Mouse (Mus musculus) embryonic facial prominence, embryonic 15.5 days (tissue): ENCODE measurements at regions not wholly inside any gene's neighbourhood (a gene's known extent, or its start where the extent isn't known, plus 50 kb on each side); places are given as distances from the start of the nearest gene placed in this dataset.
A peak's percentile ranks its signal among the peaks of the same experiment; 100 is the strongest.

Source experiments
- ATAC-seq: fragments of 200-750 bp; cut with Nextera tagmentation; 2 replicates; pipeline ENCODE4 v1.8.0; 2017; ENCODE audit warnings: low read depth, moderate TSS enrichment; ENCODE audit not compliant: insufficient number of reproducible peaks, low FRiP score, low TSS enrichment
- H3K27ac ChIP-seq: fragments of 300-500 bp; sonication (generic); replicated peaks from 2 replicates; pipeline ENCODE4 v1.5.1; 2015; ENCODE audit warnings: mild to moderate bottlenecking, inconsistent platforms
- H3K27me3 ChIP-seq: fragments of 300-500 bp; sonication (generic); 2 replicates; pipeline ENCODE4 v1.6.1; 2015; ENCODE audit warnings: inconsistent platforms
- H3K36me3 ChIP-seq: fragments of 300-500 bp; sonication (generic); 2 replicates; pipeline ENCODE4 v1.6.1; 2015; ENCODE audit warnings: mild to moderate bottlenecking, inconsistent platforms
- H3K4me1 ChIP-seq: fragments of 300-500 bp; sonication (generic); 2 replicates; pipeline ENCODE4 v1.6.1; 2015; ENCODE audit warnings: inconsistent platforms
- H3K4me2 ChIP-seq: fragments of 300-500 bp; sonication (generic); replicated peaks from 2 replicates; pipeline ENCODE4 v1.6.1; 2015; ENCODE audit warnings: mild to moderate bottlenecking, inconsistent platforms
- H3K4me3 ChIP-seq: fragments of 300-500 bp; sonication (generic); replicated peaks from 2 replicates; pipeline ENCODE4 v1.5.1; 2015; ENCODE audit warnings: mild to moderate bottlenecking, inconsistent platforms
- H3K9ac ChIP-seq: fragments of 300-500 bp; sonication (generic); 2 replicates; pipeline ENCODE4 v1.6.1; 2015; ENCODE audit warnings: inconsistent platforms
- H3K9me3 ChIP-seq: fragments of 300-500 bp; sonication (generic); replicated peaks from 2 replicates; pipeline ENCODE4 v1.6.1; 2016; ENCODE audit warnings: inconsistent platforms
- WGBS: fragments of 180-500 bp; shearing (Covaris S2); methylation state at CpG from one replicate; pipeline ENCODE4 v1.1.7; 2015; 5-methylcytosine and 5-hydroxymethylcytosine counted together

DNA sequence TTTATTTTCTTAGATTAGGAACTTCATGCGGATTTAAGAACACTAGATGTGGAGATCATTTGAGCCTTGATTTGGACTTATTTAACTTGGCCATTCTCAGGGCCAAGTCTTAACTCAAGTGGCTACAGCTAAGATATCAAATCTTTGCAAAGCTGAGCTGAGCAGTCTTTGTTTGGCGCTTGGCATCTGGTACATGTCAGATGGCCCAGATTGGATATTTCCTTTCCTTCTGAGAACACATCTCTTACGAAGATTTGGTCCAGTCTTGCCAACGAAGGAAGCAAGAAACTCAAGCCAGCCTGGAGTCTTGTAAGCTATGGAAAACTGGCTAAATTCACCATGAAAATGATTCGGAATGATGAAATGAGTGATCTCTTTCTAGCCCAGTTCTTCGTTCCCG, 59.1 kb upstream of the Cdc42ep3 start:
- no peak for ATAC-seq
- Histone ChIP-seq H3K27me3 (no peaks in the 10 kb centered on the region), H3K9me3 (no peaks in the 10 kb centered on the region), H3K4me1 (no peaks in the 10 kb centered on the region), H3K27ac (no peak overlapping the region), H3K36me3 (no peaks in the 10 kb centered on the region), H3K4me3 (no peak overlapping the region), H3K4me2 (no peak overlapping the region), H3K9ac (no peak overlapping the region)
- WGBS = 76% methylated on average over 7 of the region's 7 CpGs

DNA sequence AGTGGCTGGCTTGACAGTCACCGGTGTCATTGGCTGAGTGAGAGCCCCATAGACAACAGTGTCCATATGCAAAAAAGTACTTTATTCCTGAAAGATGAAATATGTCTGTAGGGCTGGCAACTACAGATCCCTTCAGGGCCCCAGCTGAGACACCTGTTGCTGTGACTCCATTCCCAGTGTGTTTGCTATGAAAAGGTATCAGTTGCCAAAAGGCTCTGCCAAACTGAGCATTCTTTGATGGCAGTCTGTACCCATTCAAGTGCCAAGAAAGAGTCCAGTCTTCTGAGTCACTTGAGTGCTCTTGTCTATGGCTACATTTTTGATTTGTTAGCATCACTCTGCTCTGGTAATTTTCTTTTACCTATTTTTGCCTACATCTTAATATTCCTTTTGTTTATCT, 63.1 kb upstream of the Cdc42ep3 start:
- no peak for ATAC-seq
- Histone ChIP-seq H3K4me1 (0 out of 2 replicates have a peak, but pooled peaks cover 2% of the 10 kb centered on the region), H3K9me3 (no peaks in the 10 kb centered on the region), H3K36me3 (no peaks in the 10 kb centered on the region), H3K4me2 (no peak overlapping the region), H3K9ac (no peak overlapping the region), H3K4me3 (no peak overlapping the region), H3K27ac (no peak overlapping the region), H3K27me3 (no peaks in the 10 kb centered on the region)
- 95% methylated on average over 1 of the region's 1 CpGs for whole genome bisulfite sequencing

DNA sequence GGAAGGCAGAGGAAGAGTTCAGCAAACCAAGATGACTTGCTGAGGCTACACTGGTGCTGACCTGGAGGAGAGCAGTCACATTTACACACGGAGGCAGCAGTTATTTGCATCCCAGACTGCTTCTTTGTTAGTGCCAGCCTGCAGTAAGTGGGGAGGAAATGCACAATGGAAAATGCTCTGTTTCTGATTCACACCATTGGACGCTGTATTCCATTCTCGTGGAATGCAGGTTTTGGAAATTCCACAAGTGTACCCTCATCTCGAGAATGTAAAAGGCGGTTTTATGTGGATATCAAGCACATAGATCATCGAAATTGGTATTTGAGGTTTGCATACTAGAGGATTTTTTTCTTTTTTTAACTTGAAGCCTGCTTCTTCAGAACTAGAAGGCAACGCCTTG, 66.7 kb upstream of the Cdc42ep3 start:
- H3K4me1 ChIP-seq = 0 out of 2 replicates have a peak, but pooled peaks cover 2% of the 10 kb centered on the region
- ATAC-seq = no peak
- no peak overlapping the region for H3K4me2 ChIP-seq
- no peak overlapping the region for H3K27ac ChIP-seq
- H3K36me3 ChIP-seq = no peaks in the 10 kb centered on the region
- WGBS = 48% methylated on average over 7 of the region's 7 CpGs
- H3K9me3 ChIP-seq = no peaks in the 10 kb centered on the region
- H3K4me3 ChIP-seq = no peak overlapping the region
- H3K27me3 ChIP-seq = no peaks in the 10 kb centered on the region
- no peak overlapping the region for H3K9ac ChIP-seq

DNA sequence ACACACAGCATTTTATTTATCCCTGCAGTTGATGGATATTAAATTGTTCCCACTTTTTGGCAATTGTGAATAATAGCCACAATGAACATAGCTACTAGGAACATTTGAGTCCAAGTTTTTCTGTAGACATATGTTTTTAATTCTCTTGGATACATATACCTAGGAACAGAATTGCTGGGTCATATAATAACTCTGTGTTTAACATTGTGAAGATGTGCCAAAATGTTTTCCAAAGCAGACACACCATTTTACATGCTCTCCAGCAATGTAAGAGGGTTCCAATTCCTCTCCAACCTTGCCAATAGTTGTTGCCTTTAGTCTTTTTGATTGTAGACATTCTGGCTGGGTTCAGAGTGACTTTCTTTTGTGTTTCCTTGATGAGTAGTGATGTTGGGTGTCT, 84.3 kb upstream of the Cdc42ep3 start:
- Histone ChIP-seq H3K27ac (no peak overlapping the region), H3K9ac (no peak overlapping the region), H3K4me2 (no peak overlapping the region), H3K9me3 (no peaks in the 10 kb centered on the region), H3K27me3 (no peaks in the 10 kb centered on the region), H3K36me3 (no peaks in the 10 kb centered on the region), H3K4me3 (no peak overlapping the region), H3K4me1 (no peaks in the 10 kb centered on the region)
- ATAC-seq = no peak

DNA sequence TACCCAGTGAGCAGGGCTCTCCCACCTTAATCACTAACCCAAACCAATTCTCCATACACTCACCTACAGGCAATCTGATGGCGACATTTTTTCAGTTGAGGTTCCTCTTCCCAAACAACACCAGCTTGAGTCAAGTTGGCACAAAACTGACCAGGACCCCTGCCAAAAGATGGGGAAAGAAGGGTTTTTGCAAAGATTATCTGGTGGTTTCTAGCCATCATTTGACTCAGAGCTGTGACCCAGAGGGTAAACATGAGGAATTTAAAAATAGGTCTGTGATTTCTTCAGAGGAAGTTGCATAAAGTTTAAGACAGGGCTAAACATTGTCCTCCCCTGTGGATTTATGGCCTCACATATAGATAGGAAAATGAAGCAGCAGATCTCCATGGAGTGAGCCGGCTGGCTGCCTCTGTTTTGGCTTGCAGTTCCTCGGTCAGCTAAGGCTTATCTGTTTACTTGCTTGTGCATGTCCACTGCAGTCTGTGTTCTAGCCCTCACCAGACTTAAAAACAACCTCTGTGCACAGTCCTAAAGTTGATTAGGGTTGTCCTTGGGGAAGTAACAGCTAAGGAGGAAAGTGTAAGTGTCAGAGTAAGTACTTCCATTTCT, 87.7 kb upstream of the Cdc42ep3 start:
- Histone ChIP-seq H3K4me3 (no peak overlapping the region), H3K4me1 (no peaks in the 10 kb centered on the region), H3K9ac (no peak overlapping the region), H3K4me2 (no peak overlapping the region), H3K27ac (no peak overlapping the region), H3K27me3 (no peaks in the 10 kb centered on the region), H3K36me3 (no peaks in the 10 kb centered on the region), H3K9me3 (no peaks in the 10 kb centered on the region)
- ATAC-seq = no peak
- 81% methylated on average over 3 of the region's 3 CpGs for WGBS

DNA sequence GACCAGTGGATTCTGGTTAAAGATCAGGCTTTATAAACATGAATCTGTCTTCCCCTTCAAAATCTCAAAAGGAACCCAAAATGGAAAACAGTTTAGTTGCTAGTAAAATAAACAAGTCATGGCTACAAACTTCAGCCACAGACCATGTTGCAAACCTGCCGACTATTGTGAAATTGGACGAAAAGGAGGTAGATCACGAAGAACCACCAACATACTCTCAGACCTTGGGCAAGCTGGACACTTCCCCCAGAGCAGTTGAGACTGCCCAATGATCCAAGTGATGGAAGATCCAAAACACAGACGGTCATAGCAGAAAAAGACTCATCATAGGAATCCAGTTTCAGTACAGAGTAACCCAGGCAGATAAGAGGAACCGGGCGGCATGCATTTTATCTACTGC, 92.3 kb upstream of the Cdc42ep3 start:
- ATAC-seq = no peak
- H3K4me2 ChIP-seq = no peak overlapping the region
- no peak overlapping the region for H3K27ac ChIP-seq
- no peak overlapping the region for H3K9ac ChIP-seq
- H3K36me3 ChIP-seq = no peaks in the 10 kb centered on the region
- WGBS = 93% methylated on average over 6 of the region's 6 CpGs
- no peak overlapping the region for H3K4me3 ChIP-seq
- no peaks in the 10 kb centered on the region for H3K9me3 ChIP-seq
- H3K27me3 ChIP-seq = no peaks in the 10 kb centered on the region
- peaks cover 6% of the 10 kb centered on the region; the same call in 1 of the 2 replicates for H3K4me1 ChIP-seq

DNA sequence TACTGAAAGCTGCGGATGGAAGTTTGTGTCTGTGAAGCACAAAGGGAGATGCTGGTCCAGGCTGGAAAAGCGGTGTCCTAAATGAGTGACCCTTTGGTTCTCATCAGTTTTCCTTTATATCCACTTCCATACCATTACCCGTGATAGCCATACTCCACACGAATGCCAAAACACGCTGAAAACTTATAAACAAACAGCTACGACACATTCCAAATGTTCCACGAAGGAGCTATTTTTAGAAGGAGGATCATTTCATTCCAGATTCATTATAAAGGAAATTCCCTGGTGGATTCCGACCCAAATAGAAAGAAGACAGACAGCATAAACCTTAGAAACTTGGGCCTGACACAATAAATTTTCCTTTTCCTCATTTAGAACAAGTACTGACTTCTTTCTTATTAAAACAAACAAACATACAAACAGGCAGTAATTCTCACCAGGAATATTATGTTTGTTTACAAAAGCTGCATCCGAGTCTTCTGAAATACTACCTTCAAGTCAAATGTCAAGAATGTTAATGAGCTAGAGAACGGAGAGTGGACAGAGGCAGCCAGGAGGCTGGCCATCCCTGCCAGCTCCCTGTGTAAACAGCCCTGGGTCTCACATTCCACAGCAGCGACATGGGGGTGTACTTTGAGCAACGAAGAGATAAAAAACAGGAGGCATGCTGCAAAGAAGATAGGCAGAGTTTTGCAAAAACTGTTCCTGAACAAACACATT, 96.4 kb upstream of the Cdc42ep3 start:
- Histone ChIP-seq H3K27me3 (no peaks in the 10 kb centered on the region), H3K4me3 (no peak overlapping the region), H3K27ac (no peak overlapping the region), H3K36me3 (no peaks in the 10 kb centered on the region), H3K4me2 (no peak overlapping the region), H3K9me3 (no peaks in the 10 kb centered on the region), H3K9ac (no peak overlapping the region), H3K4me1 (peaks cover 14% of the 10 kb centered on the region; the same call in 1 of the 2 replicates)
- no peak for ATAC-seq
- 18% methylated on average over 12 of the region's 12 CpGs for WGBS

DNA sequence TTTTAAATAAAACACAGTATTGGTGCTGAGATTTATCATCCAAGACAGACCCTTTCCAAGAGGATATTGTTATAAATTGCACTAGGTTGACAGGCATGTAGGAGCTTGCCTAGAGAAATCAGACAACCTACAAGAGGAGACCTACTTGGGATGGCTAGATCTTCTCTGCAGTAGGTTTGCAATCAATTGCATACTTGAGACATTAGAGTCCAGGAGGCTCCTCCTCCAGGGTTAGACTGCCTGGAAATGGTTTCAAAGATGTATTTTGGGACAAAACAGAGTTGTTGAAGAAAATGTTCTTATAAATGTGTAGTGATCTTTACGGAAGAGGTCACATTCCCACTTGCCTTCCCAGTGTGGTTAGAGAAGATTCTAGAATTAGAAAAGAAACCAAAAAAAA, 98.9 kb upstream of the Cdc42ep3 start:
- H3K9ac ChIP-seq = no peak overlapping the region
- H3K4me3 ChIP-seq = no peak overlapping the region
- no peak for ATAC-seq
- H3K4me2 ChIP-seq = no peak overlapping the region
- H3K36me3 ChIP-seq = no peaks in the 10 kb centered on the region
- no peaks in the 10 kb centered on the region for H3K27me3 ChIP-seq
- 88% methylated on average over 1 of the region's 1 CpGs for WGBS
- no peaks in the 10 kb centered on the region for H3K9me3 ChIP-seq
- peaks cover 18% of the 10 kb centered on the region; the same call in 1 of the 2 replicates for H3K4me1 ChIP-seq
- H3K27ac ChIP-seq = no peak overlapping the region

DNA sequence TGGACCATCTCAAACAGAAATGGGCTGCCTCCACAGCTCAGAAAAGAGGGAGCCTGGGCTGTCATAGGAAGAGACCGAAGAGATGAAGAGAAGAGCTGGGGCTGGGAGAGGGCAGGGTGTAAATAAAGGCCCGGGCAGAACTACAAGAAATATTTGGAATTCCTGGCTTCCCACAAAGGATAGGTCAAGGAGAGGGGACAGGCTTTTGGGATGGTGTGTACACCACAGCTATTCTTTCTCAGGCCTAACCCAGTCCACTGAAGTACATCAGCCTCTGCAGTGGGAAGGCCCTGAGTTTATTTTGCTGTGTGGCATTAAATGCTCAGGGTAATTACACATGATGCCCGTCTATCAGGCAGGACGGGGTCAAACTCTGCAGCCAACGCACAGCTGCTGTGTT, 99.6 kb upstream of the Cdc42ep3 start:
- H3K27ac ChIP-seq = peak overlapping the region; percentile 58
- H3K4me2 ChIP-seq = no peak overlapping the region
- ATAC-seq = peak; percentile 77
- H3K27me3 ChIP-seq = no peaks in the 10 kb centered on the region
- no peak overlapping the region for H3K4me3 ChIP-seq
- no peak overlapping the region for H3K9ac ChIP-seq
- H3K9me3 ChIP-seq = no peaks in the 10 kb centered on the region
- WGBS = 27% methylated on average over 5 of the region's 5 CpGs
- H3K36me3 ChIP-seq = no peaks in the 10 kb centered on the region
- H3K4me1 ChIP-seq = peaks cover 18% of the 10 kb centered on the region; the same call in 1 of the 2 replicates

DNA sequence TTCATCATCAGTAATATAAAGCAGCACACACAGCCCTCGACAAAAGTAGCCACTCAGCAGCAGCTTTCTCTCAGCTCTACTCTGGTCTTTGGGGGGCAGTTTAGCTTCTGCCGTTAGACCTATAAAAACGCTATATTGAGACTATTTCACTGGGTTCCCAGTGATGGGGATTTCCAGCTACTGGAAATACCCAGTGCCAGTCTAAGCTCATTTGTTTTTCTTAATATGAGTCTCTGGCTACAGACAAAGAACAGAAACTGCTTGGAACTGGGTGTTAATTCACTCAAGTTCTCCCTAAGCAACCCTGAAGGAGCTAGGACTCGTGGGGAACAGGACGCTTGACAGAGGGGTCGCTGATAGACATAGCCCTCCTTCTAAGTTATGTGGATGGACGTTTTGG, 100.3 kb upstream of the Cdc42ep3 start:
- Histone ChIP-seq H3K4me1 (peaks cover 18% of the 10 kb centered on the region; the same call in 1 of the 2 replicates), H3K27ac (no peak overlapping the region), H3K36me3 (no peaks in the 10 kb centered on the region), H3K9ac (no peak overlapping the region), H3K4me2 (no peak overlapping the region), H3K9me3 (no peaks in the 10 kb centered on the region), H3K4me3 (no peak overlapping the region), H3K27me3 (no peaks in the 10 kb centered on the region)
- 69% methylated on average over 7 of the region's 7 CpGs for WGBS
- no peak for ATAC-seq

DNA sequence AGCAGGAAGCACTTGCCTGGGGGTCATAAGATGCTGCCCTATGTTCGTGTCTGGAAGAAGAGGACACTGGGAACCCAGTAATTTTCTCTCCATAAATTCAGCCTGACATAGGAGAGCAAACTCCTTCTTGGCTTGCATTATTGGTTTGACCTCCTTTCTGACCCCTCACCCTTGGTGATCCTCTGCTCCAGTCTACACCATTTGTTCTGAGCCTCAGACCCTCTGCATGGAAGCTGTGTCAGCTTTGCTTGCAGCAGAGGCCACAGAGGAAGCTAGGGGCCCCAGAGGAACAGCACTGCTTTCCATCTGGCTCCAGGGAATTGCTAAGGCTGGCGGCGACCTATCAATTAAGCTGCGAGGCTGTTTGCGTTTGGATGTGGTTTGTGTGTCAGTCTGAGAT, 102.7 kb upstream of the Cdc42ep3 start:
- WGBS = 28% methylated on average over 5 of the region's 5 CpGs
- H3K27ac ChIP-seq = no peak overlapping the region
- no peak overlapping the region for H3K9ac ChIP-seq
- H3K4me3 ChIP-seq = no peak overlapping the region
- no peaks in the 10 kb centered on the region for H3K36me3 ChIP-seq
- no peaks in the 10 kb centered on the region for H3K27me3 ChIP-seq
- no peak for ATAC-seq
- H3K9me3 ChIP-seq = no peaks in the 10 kb centered on the region
- no peak overlapping the region for H3K4me2 ChIP-seq
- H3K4me1 ChIP-seq = peaks cover 22% of the 10 kb centered on the region

DNA sequence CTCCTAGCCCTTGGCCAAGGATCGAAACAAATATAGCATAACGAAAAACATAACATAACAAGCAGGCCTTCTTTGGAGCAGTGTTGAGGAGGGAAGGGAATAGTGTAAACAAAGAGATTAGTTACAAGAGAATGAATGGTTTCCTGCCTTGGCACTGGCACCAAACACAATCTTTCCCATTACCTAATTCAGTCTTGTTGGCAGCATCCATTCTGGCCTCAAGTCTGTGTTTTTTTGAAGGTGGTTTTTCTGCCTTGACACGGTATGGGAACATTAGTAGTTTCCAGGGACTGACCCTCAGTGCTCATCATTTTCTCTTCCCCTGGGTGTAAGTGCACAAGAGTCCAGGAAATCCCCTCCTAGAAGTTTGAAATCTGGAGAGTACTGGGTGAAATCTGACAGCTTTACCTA, 106.8 kb upstream of the Cdc42ep3 start:
- ATAC-seq = 0 out of 2 replicates have a peak, but pooled peaks have one; percentile 48
- Histone ChIP-seq H3K27me3 (no peaks in the 10 kb centered on the region), H3K36me3 (no peaks in the 10 kb centered on the region), H3K9me3 (no peaks in the 10 kb centered on the region), H3K4me2 (no peak overlapping the region), H3K27ac (peak overlapping the region; percentile 63), H3K4me3 (no peak overlapping the region), H3K9ac (no peak overlapping the region), H3K4me1 (peaks cover 14% of the 10 kb centered on the region)
- WGBS = 29% methylated on average over 3 of the region's 3 CpGs
